Mouse (Mus musculus) hindbrain, postnatal 0 days (tissue): ENCODE results near the gene Cd34. TPM values are rescaled to one million over a fixed set of nuclear protein-coding genes. Genes with fewer than 3 reads are reported as not detected.

Experiments
- ATAC-seq: fragments of 200-750 bp; cut with Nextera tagmentation; 2 replicates; pipeline ENCODE4 v1.8.0; 2017; ENCODE audit warnings: mild to moderate bottlenecking, moderate TSS enrichment, moderate library complexity
- DNase-seq: peaks from one replicate; pipeline ENCODE4 v3.0.0-alpha.2; 2015; ENCODE audit warnings: low spot score
- H3K27ac ChIP-seq: fragments of 300-500 bp; sonication (generic); 2 replicates; pipeline ENCODE4 v1.5.1; 2014; ENCODE audit warnings: mild to moderate bottlenecking
- H3K27me3 ChIP-seq: fragments of 300-500 bp; sonication (generic); 2 replicates; pipeline ENCODE4 v1.6.1; 2014; ENCODE audit warnings: low read length, mixed read lengths; ENCODE audit not compliant: insufficient read depth
- H3K36me3 ChIP-seq: fragments of 300-500 bp; sonication (generic); 2 replicates; pipeline ENCODE4 v1.6.1; 2014; ENCODE audit warnings: low read length, mixed read lengths; ENCODE audit not compliant: insufficient read depth
- H3K4me1 ChIP-seq: fragments of 300-500 bp; sonication (generic); 2 replicates; pipeline ENCODE4 v1.6.1; 2014; ENCODE audit warnings: antibody characterized with exemption, low read length, mixed read lengths; ENCODE audit not compliant: insufficient read depth
- H3K4me2 ChIP-seq: fragments of 300-500 bp; sonication (generic); 2 replicates; pipeline ENCODE4 v1.6.1; 2014; ENCODE audit warnings: low read depth, mild to moderate bottlenecking, low read length, moderate library complexity, mixed read lengths
- H3K4me3 ChIP-seq: fragments of 300-500 bp; sonication (generic); 2 replicates; pipeline ENCODE4 v1.5.1; 2014; ENCODE audit warnings: low read length
- H3K9ac ChIP-seq: fragments of 300-500 bp; sonication (generic); replicated peaks from 2 replicates; pipeline ENCODE4 v1.6.1; 2014; ENCODE audit warnings: mild to moderate bottlenecking, low read length, moderate library complexity, mixed read lengths
- H3K9me3 ChIP-seq: fragments of 300-500 bp; sonication (generic); 2 replicates; pipeline ENCODE4 v1.6.1; 2016; ENCODE audit warnings: low read length, mixed read lengths
- CTCF ChIP-seq: IDR thresholded peaks from 2 replicates; pipeline ENCODE4 v1.5.1; 2016; ENCODE audit warnings: antibody characterized with exemption, control low read depth, low read depth
- WGBS: fragments of 180-500 bp; shearing (Covaris S2); extraction: QIAGEN DNeasy Blood & Tissue Kit; methylation state at CpG from one replicate; pipeline ENCODE4 v1.1.7; 2014; 5-methylcytosine and 5-hydroxymethylcytosine counted together
- polyA plus RNA-seq: library from polyadenylated mRNA; unstranded; fragments of >200 nt; fragmentation: Nextera tagmentation; extraction: Ambion mirVana; gene quantifications from 2 replicates; pipeline ENCODE4 v1.2.1, GENCODE M21; 2015
- total RNA-seq: library from RNA; depleted of rRNA; stranded (reverse); fragments of >200 nt; gene quantifications from 2 replicates; pipeline ENCODE4 v1.2.3, GENCODE M21; 2014; rRNA removed

Gene Cd34
- total and polyA plus RNA-seq, 2 experiments from 2014 or later: 21.6 to 23.5 TPM

DNA sequence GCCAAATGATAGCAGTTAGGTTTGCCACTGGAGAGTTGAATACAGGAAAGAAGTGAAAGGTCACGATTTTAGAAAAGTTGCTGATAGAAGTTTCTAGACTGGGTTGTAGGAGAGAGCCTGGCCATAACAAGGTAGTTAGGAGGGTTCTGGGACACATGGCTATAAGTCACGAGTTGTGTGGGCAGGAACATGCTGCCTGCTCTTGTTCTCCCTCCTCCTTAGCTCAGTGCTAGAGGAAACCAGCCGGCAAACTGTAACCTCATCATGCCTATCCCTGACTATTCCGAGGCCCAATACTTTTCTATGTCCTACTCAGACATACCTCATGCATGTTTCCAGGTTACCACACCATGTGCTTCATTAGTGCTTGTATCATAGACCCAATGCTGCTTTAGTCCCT, 64.7 kb downstream of the Cd34 start:
- TF ChIP-seq CTCF: no peak
- DNase-seq (no peak), ATAC-seq (no peak)
- H3K9ac ChIP-seq: no peak overlapping the region
- WGBS: 88% methylated on average over 4 of the region's 4 CpGs
- no peaks in the 10 kb centered on the region for H3K36me3 ChIP-seq
- no peak overlapping the region for H3K27ac ChIP-seq
- H3K4me2 ChIP-seq: no peak overlapping the region
- H3K27me3 ChIP-seq: no peaks in the 10 kb centered on the region
- no peaks in the 10 kb centered on the region for H3K4me1 ChIP-seq
- H3K4me3 ChIP-seq: no peak overlapping the region
- no peaks in the 10 kb centered on the region for H3K9me3 ChIP-seq

DNA sequence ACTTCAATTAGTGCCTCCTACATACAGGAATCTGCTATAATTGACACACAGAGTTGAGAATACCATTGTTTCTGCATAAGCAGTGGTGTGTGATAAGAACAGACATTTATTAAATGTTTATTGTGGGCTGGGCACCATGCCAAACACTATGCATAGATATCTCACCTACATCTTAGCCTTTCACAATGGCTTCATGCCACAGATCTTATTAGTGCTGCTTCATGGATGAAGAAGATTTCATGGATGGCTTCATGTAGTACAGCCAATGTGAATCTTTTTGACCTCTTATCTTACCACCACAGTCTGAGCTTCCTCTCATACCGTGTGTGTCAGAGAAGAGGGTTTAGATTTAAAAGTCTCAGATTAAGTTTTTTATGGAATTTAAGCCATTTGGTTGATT, 65.6 kb downstream of the Cd34 start:
- no peaks in the 10 kb centered on the region for H3K4me1 ChIP-seq
- no peak overlapping the region for H3K4me3 ChIP-seq
- no peaks in the 10 kb centered on the region for H3K27me3 ChIP-seq
- no peak overlapping the region for H3K9ac ChIP-seq
- DNase-seq: peak; percentile 9
- no peak overlapping the region for H3K4me2 ChIP-seq
- 53% methylated on average over 1 of the region's 1 CpGs for WGBS
- no peaks in the 10 kb centered on the region for H3K9me3 ChIP-seq
- H3K36me3 ChIP-seq: no peaks in the 10 kb centered on the region
- H3K27ac ChIP-seq: no peak overlapping the region
- TF ChIP-seq CTCF: no peak
- ATAC-seq: no peak; the same call in 1 of the 2 replicates

DNA sequence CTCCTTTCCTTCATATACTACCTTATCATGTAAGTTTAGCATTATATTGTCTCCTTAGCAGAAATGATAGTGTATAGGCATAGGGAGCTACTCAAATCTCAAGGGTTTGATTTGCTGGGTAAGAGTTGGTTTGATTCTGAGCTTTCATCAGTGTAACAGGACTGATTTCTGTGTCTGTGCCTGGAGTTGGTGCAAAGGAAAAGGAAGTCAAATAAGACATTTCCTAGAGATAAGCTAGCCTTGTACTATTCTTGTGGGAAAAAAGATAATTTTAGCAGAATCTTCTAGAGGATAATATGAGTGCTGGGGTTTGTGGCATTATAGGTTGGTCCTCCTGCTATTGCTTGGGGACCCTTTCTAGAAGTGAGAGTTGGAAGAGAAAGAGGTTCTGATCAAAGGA, 67.6 kb downstream of the Cd34 start:
- H3K36me3 ChIP-seq: no peaks in the 10 kb centered on the region
- H3K4me2 ChIP-seq: no peak overlapping the region
- TF ChIP-seq CTCF: no peak
- ATAC-seq (no peak), DNase-seq (no peak)
- no peak overlapping the region for H3K27ac ChIP-seq
- no peaks in the 10 kb centered on the region for H3K27me3 ChIP-seq
- no peak overlapping the region for H3K4me3 ChIP-seq
- H3K9ac ChIP-seq: no peak overlapping the region
- no peaks in the 10 kb centered on the region for H3K4me1 ChIP-seq
- H3K9me3 ChIP-seq: no peaks in the 10 kb centered on the region

Other genes with a start within 250 kb of the Cd34 start
- gene Cd46, start 153.4 kb downstream of the Cd34 start, total RNA-seq: 1.5 and 4.4 TPM in 2 replicates
- 1.00 and 1.0 TPM in 2 replicates for gene Cd46, start 153.4 kb downstream of the Cd34 start, polyA plus RNA-seq
- gene Cr1l, start 192.8 kb downstream of the Cd34 start, total RNA-seq: 57.1 and 59.2 TPM in 2 replicates
- gene Cr1l, start 192.8 kb downstream of the Cd34 start, polyA plus RNA-seq: 45.2 and 46.8 TPM in 2 replicates
- 0.79 and 3.7 TPM in 2 replicates for gene Cr2, start 237.9 kb downstream of the Cd34 start, total RNA-seq
- gene Cr2, start 237.9 kb downstream of the Cd34 start, polyA plus RNA-seq: 0.30 and 0.69 TPM in 2 replicates